ENCODE assay signal across 26 mouse cellular contexts in genomic region chrX:142464756-142465155, GRCm38 (mm10).
DNase-seq lines count a peak whose midpoint lies in the region; ATAC-seq and TF ChIP-seq lines count a peak whose summit lies in the region.
"Had no signal": no experiment of that assay in that cellular context is flagged by ENCODE, and none has a peak within 500 bp of the region (broad histone marks: within the 10 kb centered on the region; RNA-seq: fewer than 3 reads in every experiment).

No protein-coding gene starts in this region.

- no peak overlapping the region for H3K4me3 ChIP-seq in liver, postnatal 0 days (ENCODE audit: low read depth, low read length)
- H3K4me3 ChIP-seq: erythroblast, embryonic 14.5 days; forebrain, embryonic 12.5 days; heart, embryonic 13.5 days; limb, embryonic 10.5 days; limb, embryonic 15.5 days; neural tube, embryonic 12.5 days had no signal

- peak; percentile 62 for ATAC-seq in liver, postnatal 0 days
- ATAC-seq: forebrain, postnatal 0 days; midbrain, embryonic 16.5 days; Patski had no signal

- H3K4me2 ChIP-seq in liver, postnatal 0 days (ENCODE audit: low read depth, low read length): no peak overlapping the region
- H3K4me2 ChIP-seq: forebrain, embryonic 12.5 days; heart, embryonic 13.5 days; hindbrain, embryonic 14.5 days; limb, embryonic 15.5 days; midbrain, embryonic 11.5 days; neural tube, embryonic 12.5 days had no signal

- no peak overlapping the region for H3K9ac ChIP-seq in liver, postnatal 0 days (replicated peaks)
- H3K9ac ChIP-seq: forebrain, embryonic 12.5 days; forebrain, postnatal 0 days; heart, embryonic 13.5 days; hindbrain, embryonic 14.5 days; limb, embryonic 15.5 days; neural tube, embryonic 12.5 days had no signal

- H3K9me3 ChIP-seq in liver, postnatal 0 days (ENCODE audit: low read length): no peaks in the 10 kb centered on the region
- H3K9me3 ChIP-seq: forebrain, embryonic 12.5 days; G1E; heart, embryonic 13.5 days; limb, embryonic 10.5 days; limb, embryonic 15.5 days; neural tube, embryonic 12.5 days had no signal

- no peak for TF ChIP-seq CTCF in liver, postnatal 0 days (IDR thresholded peaks at IDR 0.05; ENCODE audit: low read depth)

- no peak for TF ChIP-seq EP300 in liver, postnatal 0 days (IDR thresholded peaks at IDR 0.05; ENCODE audit: low read depth)

- no peak for DNase-seq in liver, postnatal 0 days
- DNase-seq in liver: no peak
- peak; percentile 67 for DNase-seq in adrenal gland, adult 2 months
- peak; percentile 9 for DNase-seq in adrenal gland, postnatal 25 days
- peak; percentile 27 for DNase-seq in naive thymus-derived CD4-positive, alpha-beta T cell, adult 2 months (ENCODE audit: low read depth)
- DNase-seq in urinary bladder, adult 18-20 months (ENCODE audit: low spot score in 2 of 2): no peak
- no peak for DNase-seq in urinary bladder, postnatal 10 days (ENCODE audit: low spot score)
- DNase-seq: cerebellum, adult 2 months; cerebellum, postnatal 14 days; forebrain, postnatal 0 days; heart, postnatal 10 days; kidney, adult 2 months; layer of hippocampus, postnatal 36 days; right cerebral cortex, adult 18-20 months; thymus, postnatal 4 days had no signal

- no peaks in the 10 kb centered on the region for H3K4me1 ChIP-seq in liver, postnatal 0 days (ENCODE audit: insufficient read depth)
- H3K4me1 ChIP-seq: forebrain, embryonic 12.5 days; limb, embryonic 15.5 days; neural tube, embryonic 12.5 days had no signal

- no peaks in the 10 kb centered on the region for H3K36me3 ChIP-seq in liver, postnatal 0 days (replicated peaks; ENCODE audit: insufficient read depth, low read length)
- H3K36me3 ChIP-seq: forebrain, embryonic 12.5 days; G1E; heart, embryonic 13.5 days; limb, embryonic 10.5 days; limb, embryonic 15.5 days; neural tube, embryonic 12.5 days had no signal

- WGBS in liver, postnatal 0 days (ENCODE audit: insufficient replicate concordance): 54% methylated on average over 6 of the region's 6 CpGs

- H3K27me3 ChIP-seq in liver, postnatal 0 days (ENCODE audit: insufficient read depth, low read length): peaks cover 2% of the 10 kb centered on the region; the same call in 1 of the 2 replicates
- H3K27me3 ChIP-seq: neural tube, embryonic 12.5 days had no signal

- H3K27ac ChIP-seq in liver, postnatal 0 days (ENCODE audit: low read depth): no peak overlapping the region
- H3K27ac ChIP-seq: forebrain, embryonic 12.5 days; heart, embryonic 13.5 days; hindbrain, embryonic 14.5 days; limb, embryonic 10.5 days; limb, embryonic 15.5 days; neural tube, embryonic 12.5 days had no signal

Comparison
In these comparisons a context has a peak if more than half of its experiments do, and no peak if none do; other contexts are left out.
1. DNase-seq: peak in adrenal gland, adult 2 months (single experiment), adrenal gland, postnatal 25 days (single experiment) and naive thymus-derived CD4-positive, alpha-beta T cell, adult 2 months (single experiment); none in liver, postnatal 0 days (single experiment), liver (single experiment), urinary bladder, adult 18-20 months (0 of 2) and urinary bladder, postnatal 10 days (single experiment).